Comparison of ENCODE assay signal across 9 mouse cellular contexts in the genomic region with DNA sequence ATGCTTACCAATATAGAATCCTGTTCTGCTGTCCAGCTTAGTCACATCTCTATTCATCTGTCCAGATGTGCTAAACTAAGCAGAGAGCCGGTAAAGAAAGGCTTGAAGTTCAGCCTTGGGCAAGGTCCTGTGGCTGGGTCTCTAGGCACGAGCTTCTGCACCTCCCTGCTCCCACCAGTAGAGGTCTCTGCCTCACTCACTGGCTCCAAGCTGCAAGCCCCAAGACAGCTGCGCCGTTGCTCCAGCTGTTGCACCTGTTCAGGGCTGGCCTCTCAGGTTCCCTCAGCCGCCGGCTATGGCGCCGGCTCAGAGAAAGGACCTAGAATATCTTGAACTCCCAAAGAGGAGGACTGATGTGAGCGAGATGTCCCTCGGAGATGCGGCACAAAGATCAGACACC. TPM values are rescaled to one million over a fixed set of nuclear protein-coding genes. Genes with fewer than 3 reads are reported as not detected.
DNase-seq lines count a peak whose midpoint lies in the region; ATAC-seq lines count a peak whose summit lies in the region.
"Had no signal": no experiment of that assay in that cellular context is flagged by ENCODE, and none has a peak within 500 bp of the region (broad histone marks: within the 10 kb centered on the region; RNA-seq: fewer than 3 reads in every experiment).

No protein-coding gene starts in this region.

- no peak overlapping the region for H3K27ac ChIP-seq in midbrain, embryonic 11.5 days (ENCODE audit: low read depth, low read length)
- H3K27ac ChIP-seq in midbrain, embryonic 13.5 days: no peak overlapping the region
- H3K27ac ChIP-seq in kidney, embryonic 14.5 days (ENCODE audit: low read depth, low read length): no peak overlapping the region
- H3K27ac ChIP-seq in neural tube, embryonic 15.5 days (replicated peaks): no peak overlapping the region
- H3K27ac ChIP-seq: embryonic facial prominence, embryonic 12.5 days had no signal

- H3K4me1 ChIP-seq in midbrain, embryonic 11.5 days (ENCODE audit: control insufficient read depth, insufficient read depth, low read length): no peaks in the 10 kb centered on the region
- peaks cover 11% of the 10 kb centered on the region for H3K4me1 ChIP-seq in midbrain, embryonic 13.5 days (replicated peaks)
- peaks cover 9% of the 10 kb centered on the region; the same call in 1 of the 2 replicates for H3K4me1 ChIP-seq in kidney, embryonic 14.5 days (ENCODE audit: control insufficient read depth, insufficient read depth, low read length)
- peaks cover 28% of the 10 kb centered on the region for H3K4me1 ChIP-seq in neural tube, embryonic 15.5 days

- no peak overlapping the region for H3K4me3 ChIP-seq in midbrain, embryonic 11.5 days (ENCODE audit: low read depth, low read length)
- no peak overlapping the region for H3K4me3 ChIP-seq in midbrain, embryonic 13.5 days (replicated peaks)
- H3K4me3 ChIP-seq in kidney, embryonic 14.5 days (ENCODE audit: low read length): no peak overlapping the region
- no peak overlapping the region for H3K4me3 ChIP-seq in neural tube, embryonic 15.5 days (replicated peaks)
- H3K4me3 ChIP-seq: embryonic facial prominence, embryonic 12.5 days had no signal

- no peak overlapping the region for H3K9ac ChIP-seq in midbrain, embryonic 11.5 days (ENCODE audit: low read length)
- no peak overlapping the region for H3K9ac ChIP-seq in midbrain, embryonic 13.5 days (replicated peaks)
- no peak overlapping the region for H3K9ac ChIP-seq in kidney, embryonic 14.5 days (ENCODE audit: low read depth, low read length)
- no peak overlapping the region for H3K9ac ChIP-seq in neural tube, embryonic 15.5 days (replicated peaks)
- H3K9ac ChIP-seq: embryonic facial prominence, embryonic 12.5 days had no signal

- H3K36me3 ChIP-seq in midbrain, embryonic 11.5 days (ENCODE audit: control insufficient read depth, insufficient read depth, low read length): no peaks in the 10 kb centered on the region
- no peaks in the 10 kb centered on the region for H3K36me3 ChIP-seq in midbrain, embryonic 13.5 days
- no peaks in the 10 kb centered on the region for H3K36me3 ChIP-seq in kidney, embryonic 14.5 days (ENCODE audit: control insufficient read depth, insufficient read depth, low read length)
- H3K36me3 ChIP-seq in neural tube, embryonic 15.5 days: no peaks in the 10 kb centered on the region
- H3K36me3 ChIP-seq: embryonic facial prominence, embryonic 12.5 days had no signal

- H3K4me2 ChIP-seq in midbrain, embryonic 11.5 days: no peak overlapping the region
- no peak overlapping the region for H3K4me2 ChIP-seq in midbrain, embryonic 13.5 days (replicated peaks)
- no peak overlapping the region for H3K4me2 ChIP-seq in kidney, embryonic 14.5 days (replicated peaks; ENCODE audit: low read depth, low read length)
- H3K4me2 ChIP-seq in neural tube, embryonic 15.5 days: peak overlapping the region; percentile 22; the same call in 1 of the 2 replicates
- H3K4me2 ChIP-seq: embryonic facial prominence, embryonic 12.5 days had no signal

- 12% methylated on average over 11 of the region's 11 CpGs for WGBS in midbrain, embryonic 11.5 days
- 13% methylated on average over 11 of the region's 11 CpGs for WGBS in midbrain, embryonic 13.5 days
- WGBS in kidney, embryonic 14.5 days: 15% methylated on average over 11 of the region's 11 CpGs
- WGBS in neural tube, embryonic 15.5 days: 11% methylated on average over 11 of the region's 11 CpGs

- H3K27me3 ChIP-seq in midbrain, embryonic 11.5 days (ENCODE audit: control insufficient read depth, insufficient read depth, low read length): peaks cover 40% of the 10 kb centered on the region
- H3K27me3 ChIP-seq in midbrain, embryonic 13.5 days: peaks cover 56% of the 10 kb centered on the region
- peaks cover 39% of the 10 kb centered on the region for H3K27me3 ChIP-seq in kidney, embryonic 14.5 days (ENCODE audit: control insufficient read depth, insufficient read depth, low read length)
- H3K27me3 ChIP-seq in neural tube, embryonic 15.5 days (replicated peaks): peaks cover 52% of the 10 kb centered on the region

- no peaks in the 10 kb centered on the region for H3K9me3 ChIP-seq in midbrain, embryonic 11.5 days (ENCODE audit: control insufficient read depth, low read length)
- no peaks in the 10 kb centered on the region for H3K9me3 ChIP-seq in midbrain, embryonic 13.5 days
- H3K9me3 ChIP-seq in kidney, embryonic 14.5 days (ENCODE audit: control insufficient read depth, low read length): no peaks in the 10 kb centered on the region
- no peaks in the 10 kb centered on the region for H3K9me3 ChIP-seq in neural tube, embryonic 15.5 days (replicated peaks)
- H3K9me3 ChIP-seq: embryonic facial prominence, embryonic 12.5 days had no signal

- DNase-seq in midbrain, embryonic 11.5 days (ENCODE audit: low spot score, missing footprints): peak; percentile 93
- peak; percentile 73 to 77 for DNase-seq in cerebellum, postnatal 14 days
- DNase-seq in gastrocnemius, postnatal 25 days: peak; percentile 67
- DNase-seq in liver: peak; percentile 58
- DNase-seq in testis, postnatal 10 days (ENCODE audit: low spot score): peak; percentile 74

- no peak for ATAC-seq in midbrain, embryonic 11.5 days (ENCODE audit: low FRiP score)
- ATAC-seq in midbrain, embryonic 13.5 days: no peak
- peak; percentile 59 for ATAC-seq in kidney, embryonic 14.5 days (ENCODE audit: low FRiP score, low TSS enrichment)
- no peak for ATAC-seq in neural tube, embryonic 15.5 days (ENCODE audit: low FRiP score)

RNA-seq across cellular contexts. Expression of gene Chrdl2, which starts 3.7 kb away (rescaled TPM):
- polyA plus RNA-seq in midbrain, embryonic 11.5 days (2014; fragmentation: Nextera tagmentation; extraction: Ambion mirVana): 0.11 TPM in 1 of 2 replicates, not detected in the other
- polyA plus RNA-seq in midbrain, embryonic 13.5 days (2015; fragmentation: Nextera tagmentation; extraction: Ambion mirVana): not detected in 2 replicates
- 1 to 10 TPM; 1.8 to 3.1 TPM for total RNA-seq in gastrocnemius, postnatal 25 days (2021)
- polyA plus RNA-seq in kidney, embryonic 14.5 days (2014; fragmentation: Nextera tagmentation; extraction: Ambion mirVana): 0.32 and 0.84 TPM in 2 replicates
- 0.28 and 0.37 TPM in 2 replicates for polyA plus RNA-seq in neural tube, embryonic 15.5 days (2015; fragmentation: Nextera tagmentation; extraction: Ambion mirVana)

RNA-seq across cellular contexts. Expression of gene Rnf169, which starts 29.4 kb away (rescaled TPM):
- polyA plus RNA-seq in midbrain, embryonic 11.5 days (2014; fragmentation: Nextera tagmentation; extraction: Ambion mirVana): 6.5 and 6.6 TPM in 2 replicates
- polyA plus RNA-seq in midbrain, embryonic 13.5 days (2015; fragmentation: Nextera tagmentation; extraction: Ambion mirVana): 5.0 and 5.5 TPM in 2 replicates
- total RNA-seq in gastrocnemius, postnatal 25 days (2021): 1 to 10 TPM; 4.7 to 5.3 TPM
- polyA plus RNA-seq in kidney, embryonic 14.5 days (2014; fragmentation: Nextera tagmentation; extraction: Ambion mirVana): 7.3 and 8.2 TPM in 2 replicates
- 4.2 and 4.6 TPM in 2 replicates for polyA plus RNA-seq in neural tube, embryonic 15.5 days (2015; fragmentation: Nextera tagmentation; extraction: Ambion mirVana)
